In genomic region chr13:83720883-83721371, GRCm38 (mm10) we compare ENCODE assay signal across 9 mouse cellular contexts.
DNase-seq lines count a peak whose midpoint lies in the region; ATAC-seq and TF ChIP-seq lines count a peak whose summit lies in the region.
"Had no signal": no experiment of that assay in that cellular context is flagged by ENCODE, and none has a peak within 500 bp of the region (broad histone marks: within the 10 kb centered on the region; RNA-seq: fewer than 3 reads in every experiment).

No protein-coding gene starts in this region.

- no peak overlapping the region for H3K9ac ChIP-seq in kidney, postnatal 0 days (ENCODE audit: low read depth, low read length)
- peak overlapping the region; percentile 100 for H3K9ac ChIP-seq in hindbrain, embryonic 12.5 days
- H3K9ac ChIP-seq: liver, embryonic 13.5 days had no signal

- no peaks in the 10 kb centered on the region for H3K36me3 ChIP-seq in kidney, postnatal 0 days (ENCODE audit: insufficient read depth, low read length)
- no peaks in the 10 kb centered on the region for H3K36me3 ChIP-seq in hindbrain, embryonic 12.5 days
- H3K36me3 ChIP-seq in limb, embryonic 10.5 days = no peaks in the 10 kb centered on the region
- H3K36me3 ChIP-seq: liver, embryonic 13.5 days had no signal

- no peak for TF ChIP-seq CTCF in kidney, postnatal 0 days (IDR thresholded peaks at IDR 0.05; ENCODE audit: low read depth)

- H3K9me3 ChIP-seq in kidney, postnatal 0 days (replicated peaks; ENCODE audit: low read length) = no peaks in the 10 kb centered on the region
- no peaks in the 10 kb centered on the region for H3K9me3 ChIP-seq in hindbrain, embryonic 12.5 days (replicated peaks)
- H3K9me3 ChIP-seq in limb, embryonic 10.5 days (replicated peaks) = no peaks in the 10 kb centered on the region
- H3K9me3 ChIP-seq: liver, embryonic 13.5 days had no signal

- no peak for DNase-seq in kidney, postnatal 0 days (ENCODE audit: low spot score)
- no peak for DNase-seq in kidney, adult 18-20 months
- DNase-seq in cerebellum, postnatal 4 days (ENCODE audit: low spot score in 2 of 2) = peak; percentile 55 to 87
- peak; percentile 65 for DNase-seq in limb, embryonic 10.5 days (ENCODE audit: low spot score)
- DNase-seq in right cerebral cortex, adult 18-20 months = peak; percentile 89
- DNase-seq in adipocyte (ENCODE audit: low spot score) (no peak), MN1 (ENCODE audit: low spot score) (no peak)
- DNase-seq: liver, embryonic 13.5 days had no signal

- peak overlapping the region; percentile 37 for H3K4me2 ChIP-seq in kidney, postnatal 0 days (ENCODE audit: low read length)
- peak overlapping the region; percentile 69 for H3K4me2 ChIP-seq in hindbrain, embryonic 12.5 days (replicated peaks)
- H3K4me2 ChIP-seq: liver, embryonic 13.5 days had no signal

- H3K4me3 ChIP-seq in kidney, postnatal 0 days (replicated peaks; ENCODE audit: low read depth, low read length) = peak overlapping the region; percentile 24
- peak overlapping the region; percentile 84 for H3K4me3 ChIP-seq in hindbrain, embryonic 12.5 days
- H3K4me3 ChIP-seq in limb, embryonic 10.5 days = peak overlapping the region; percentile 39
- H3K4me3 ChIP-seq: liver, embryonic 13.5 days had no signal

- H3K27me3 ChIP-seq in kidney, postnatal 0 days (ENCODE audit: insufficient read depth, low read length) = peaks cover 94% of the 10 kb centered on the region
- peaks cover 45% of the 10 kb centered on the region for H3K27me3 ChIP-seq in hindbrain, embryonic 12.5 days
- H3K27me3 ChIP-seq in limb, embryonic 10.5 days (ENCODE audit: low read depth, poor library complexity, severe bottlenecking) = peaks cover 100% of the 10 kb centered on the region

- under 1% methylated on average over 30 of the region's 30 CpGs for WGBS in kidney, postnatal 0 days
- 1% methylated on average over 30 of the region's 30 CpGs for WGBS in hindbrain, embryonic 12.5 days
- under 1% methylated on average over 30 of the region's 30 CpGs for WGBS in limb, embryonic 10.5 days

- H3K27ac ChIP-seq in kidney, postnatal 0 days = no peak overlapping the region
- H3K27ac ChIP-seq in hindbrain, embryonic 12.5 days = peak overlapping the region; percentile 98
- H3K27ac ChIP-seq in limb, embryonic 10.5 days = no peak overlapping the region
- H3K27ac ChIP-seq: liver, embryonic 13.5 days had no signal

- peaks cover 4% of the 10 kb centered on the region; the same call in 1 of the 2 replicates for H3K4me1 ChIP-seq in kidney, postnatal 0 days (replicated peaks; ENCODE audit: insufficient read depth, low read length)
- no peaks in the 10 kb centered on the region; the same call in 1 of the 2 replicates for H3K4me1 ChIP-seq in hindbrain, embryonic 12.5 days
- peaks cover 7% of the 10 kb centered on the region for H3K4me1 ChIP-seq in limb, embryonic 10.5 days
- H3K4me1 ChIP-seq: liver, embryonic 13.5 days had no signal

- ATAC-seq in kidney, postnatal 0 days (replicated peaks; ENCODE audit: low FRiP score, low read depth) = no peak; the same call in 1 of the 2 replicates
- peak; percentile 87 for ATAC-seq in hindbrain, embryonic 12.5 days (ENCODE audit: low FRiP score)

Comparison
In these comparisons a context has a peak if more than half of its experiments do, and no peak if none do; other contexts are left out.
1. DNase-seq: peak in cerebellum, postnatal 4 days (2 of 2), limb, embryonic 10.5 days (single experiment) and right cerebral cortex, adult 18-20 months (single experiment); none in kidney, postnatal 0 days (single experiment), kidney, adult 18-20 months (single experiment), adipocyte (single experiment) and MN1 (single experiment).
2. H3K4me3 ChIP-seq: peak in every context shown above with its lines; median percentile 84 in hindbrain, embryonic 12.5 days; 39 in limb, embryonic 10.5 days; 24 in kidney, postnatal 0 days.